Mouse (Mus musculus): Measurements from ENCODE around the gene Acsm5. TPM values are rescaled to one million over a fixed set of nuclear protein-coding genes. Genes with fewer than 3 reads are reported as not detected.

The Acsm5 gene
- polyA plus RNA-seq, 1 experiment from 2014 or later, result 0.32 TPM

DNA sequence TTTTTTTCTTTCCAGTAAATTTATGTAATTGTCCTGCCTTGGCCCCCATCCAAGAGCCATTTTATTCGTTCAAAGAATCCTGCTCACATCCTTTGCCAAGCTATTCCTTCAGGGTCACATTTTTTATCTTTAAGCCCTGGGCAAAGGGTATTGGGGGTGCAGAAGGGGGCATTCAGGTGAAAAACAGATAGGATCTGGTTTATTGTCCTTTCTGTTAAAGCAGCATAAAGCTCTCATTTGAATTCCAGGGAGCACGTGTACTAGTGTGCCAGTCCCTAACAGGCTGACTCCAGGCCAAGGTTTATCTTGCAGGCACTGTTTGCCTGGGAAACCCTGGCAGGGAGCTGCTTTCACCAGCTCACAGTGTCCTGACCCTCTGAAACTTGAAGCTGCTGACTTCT lies 6.6 kb downstream of the Acsm5 start:
- ATAC-seq (ENCODE audit: insufficient read depth), result no peak
- H3K27me3 ChIP-seq (ENCODE audit: insufficient read depth, low read length), result no peaks in the 10 kb centered on the region
- WGBS, result 20% methylated on average over 2 of the region's 2 CpGs
- H3K4me3 ChIP-seq (ENCODE audit: low read depth, low read length), result no peak overlapping the region
- DNase-seq, result no peak
- no peak for TF ChIP-seq CTCF (IDR thresholded peaks at IDR 0.05; ENCODE audit: low read depth)
- H3K4me1 ChIP-seq (ENCODE audit: insufficient read depth), result no peaks in the 10 kb centered on the region
- H3K9me3 ChIP-seq (ENCODE audit: low read depth, low read length), result no peaks in the 10 kb centered on the region
- H3K36me3 ChIP-seq (ENCODE audit: insufficient read depth), result no peaks in the 10 kb centered on the region
- no peak overlapping the region for H3K27ac ChIP-seq (ENCODE audit: low read depth)
- H3K9ac ChIP-seq, result no peak overlapping the region
- H3K4me2 ChIP-seq, result no peak overlapping the region

- Histone ChIP-seq H3K4me1 (ENCODE audit: insufficient read depth) (no peaks in the 10 kb centered on the region), H3K36me3 (ENCODE audit: insufficient read depth) (no peaks in the 10 kb centered on the region), H3K27me3 (ENCODE audit: insufficient read depth, low read length) (no peaks in the 10 kb centered on the region), H3K9me3 (ENCODE audit: low read depth, low read length) (no peaks in the 10 kb centered on the region), H3K4me2 (no peak overlapping the region), H3K4me3 (ENCODE audit: low read depth, low read length) (no peak overlapping the region), H3K27ac (ENCODE audit: low read depth) (no peak overlapping the region), H3K9ac (no peak overlapping the region)
- TF ChIP-seq CTCF (IDR thresholded peaks at IDR 0.05; ENCODE audit: low read depth), result no peak
- ATAC-seq (ENCODE audit: insufficient read depth) (no peak), DNase-seq (no peak)
- 70% methylated on average over 13 of the region's 13 CpGs for WGBS
Observed at GRCm38 (mm10) chr7:119526486-119526885, 7.2 kb downstream of the Acsm5 start.

DNA sequence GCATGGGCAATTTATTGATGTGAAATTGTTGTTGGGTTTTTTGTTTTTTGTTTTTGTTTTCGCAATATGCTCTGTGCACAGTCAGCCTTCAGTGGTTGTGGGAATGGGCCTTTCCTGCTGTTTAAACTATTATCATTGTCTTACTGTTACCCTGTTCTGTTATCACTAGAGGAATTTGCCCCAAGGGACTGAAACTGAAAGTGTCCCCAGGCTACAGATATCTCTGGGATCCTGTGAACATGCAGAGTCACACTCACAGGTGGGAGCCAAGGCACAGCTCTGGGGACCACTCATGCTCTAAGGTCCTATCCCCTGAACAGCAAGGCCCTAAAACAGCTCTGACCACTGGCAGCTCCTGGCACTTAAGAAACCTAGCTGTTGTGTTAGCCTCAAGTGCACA lies 7.9 kb downstream of the Acsm5 start:
- Histone ChIP-seq H3K9ac (no peak overlapping the region), H3K4me2 (no peak overlapping the region), H3K4me1 (ENCODE audit: insufficient read depth) (no peaks in the 10 kb centered on the region), H3K27me3 (ENCODE audit: insufficient read depth, low read length) (no peaks in the 10 kb centered on the region), H3K4me3 (ENCODE audit: low read depth, low read length) (no peak overlapping the region), H3K9me3 (ENCODE audit: low read depth, low read length) (no peaks in the 10 kb centered on the region), H3K36me3 (ENCODE audit: insufficient read depth) (no peaks in the 10 kb centered on the region), H3K27ac (ENCODE audit: low read depth) (no peak overlapping the region)
- no peak for ATAC-seq (ENCODE audit: insufficient read depth)
- TF ChIP-seq CTCF (IDR thresholded peaks at IDR 0.05; ENCODE audit: low read depth), result no peak
- DNase-seq, result no peak
- WGBS, result 71% methylated on average over 1 of the region's 1 CpGs

DNA sequence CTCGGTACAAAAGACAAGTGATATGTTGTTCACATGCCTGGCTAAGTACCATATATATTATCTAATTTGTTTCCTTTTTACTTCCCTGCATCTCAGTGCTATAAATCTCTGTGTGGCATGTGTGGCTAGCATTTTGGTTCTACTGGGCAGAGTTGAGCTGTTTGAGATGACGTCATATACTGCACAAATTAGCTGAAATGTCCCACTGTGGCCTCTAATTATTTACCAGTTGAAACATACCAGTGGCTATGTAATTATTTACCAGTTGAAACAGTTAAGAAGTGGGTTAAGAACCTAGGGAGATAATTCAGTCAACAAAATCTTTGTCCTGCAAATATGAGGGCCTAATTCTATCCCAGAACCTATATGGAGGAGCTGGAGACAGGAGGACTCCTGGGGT lies 8.3 kb downstream of the Acsm5 start:
- Histone ChIP-seq H3K36me3 (ENCODE audit: insufficient read depth) (no peaks in the 10 kb centered on the region), H3K27me3 (ENCODE audit: insufficient read depth, low read length) (no peaks in the 10 kb centered on the region), H3K9ac (no peak overlapping the region), H3K4me3 (ENCODE audit: low read depth, low read length) (no peak overlapping the region), H3K9me3 (ENCODE audit: low read depth, low read length) (no peaks in the 10 kb centered on the region), H3K27ac (ENCODE audit: low read depth) (no peak overlapping the region), H3K4me2 (no peak overlapping the region), H3K4me1 (ENCODE audit: insufficient read depth) (no peaks in the 10 kb centered on the region)
- no peak for TF ChIP-seq CTCF (IDR thresholded peaks at IDR 0.05; ENCODE audit: low read depth)
- DNase-seq (no peak), ATAC-seq (ENCODE audit: insufficient read depth) (no peak)
- 66% methylated on average over 2 of the region's 2 CpGs for WGBS

DNA sequence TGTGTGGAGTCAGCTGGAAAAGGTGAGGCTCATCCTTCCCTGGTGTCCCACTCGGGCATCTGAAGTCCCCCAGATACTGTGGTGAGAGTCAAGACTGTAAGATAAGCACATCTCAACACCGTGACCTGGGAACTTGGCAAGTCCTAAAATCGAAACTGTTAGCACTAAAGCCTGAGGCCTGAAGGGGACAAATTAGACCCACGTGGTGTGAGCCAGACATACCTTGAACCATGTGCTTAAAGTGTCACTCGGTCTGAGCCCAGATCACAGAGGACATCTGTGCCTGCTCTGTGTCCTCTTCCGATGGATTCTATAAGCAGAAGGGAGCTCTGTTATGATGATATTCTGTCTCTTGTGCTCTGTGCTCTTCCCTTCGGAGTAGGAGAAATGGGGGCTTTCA lies 9.4 kb downstream of the Acsm5 start:
- 69% methylated on average over 7 of the region's 7 CpGs for WGBS

GRCm38 (mm10) chr7:119532924-119533323 lies 13.7 kb downstream of the Acsm5 start:
- H3K9ac ChIP-seq, result no peak overlapping the region
- no peak for TF ChIP-seq CTCF (IDR thresholded peaks at IDR 0.05; ENCODE audit: low read depth)
- ATAC-seq (ENCODE audit: insufficient read depth) (no peak), DNase-seq (no peak)
- H3K27ac ChIP-seq (ENCODE audit: low read depth), result no peak overlapping the region
- no peaks in the 10 kb centered on the region for H3K27me3 ChIP-seq (ENCODE audit: insufficient read depth, low read length)
- H3K4me1 ChIP-seq (ENCODE audit: insufficient read depth), result no peaks in the 10 kb centered on the region
- H3K36me3 ChIP-seq (ENCODE audit: insufficient read depth), result no peaks in the 10 kb centered on the region
- H3K4me3 ChIP-seq (ENCODE audit: low read depth, low read length), result no peak overlapping the region
- 58% methylated on average over 1 of the region's 1 CpGs for WGBS
- H3K4me2 ChIP-seq, result no peak overlapping the region
- H3K9me3 ChIP-seq (ENCODE audit: low read depth, low read length), result no peaks in the 10 kb centered on the region

More for the DNA sequence above, 9.4 kb downstream of the Acsm5 start:
- Histone ChIP-seq H3K27me3 (ENCODE audit: insufficient read depth, low read length) (no peaks in the 10 kb centered on the region), H3K9me3 (ENCODE audit: low read depth, low read length) (no peaks in the 10 kb centered on the region), H3K4me2 (no peak overlapping the region), H3K4me1 (ENCODE audit: insufficient read depth) (no peaks in the 10 kb centered on the region), H3K4me3 (ENCODE audit: low read depth, low read length) (no peak overlapping the region), H3K9ac (no peak overlapping the region), H3K36me3 (ENCODE audit: insufficient read depth) (no peaks in the 10 kb centered on the region), H3K27ac (ENCODE audit: low read depth) (no peak overlapping the region)
- no peak for TF ChIP-seq CTCF (IDR thresholded peaks at IDR 0.05; ENCODE audit: low read depth)
- DNase-seq, result no peak
- ATAC-seq (ENCODE audit: insufficient read depth), result no peak

DNA sequence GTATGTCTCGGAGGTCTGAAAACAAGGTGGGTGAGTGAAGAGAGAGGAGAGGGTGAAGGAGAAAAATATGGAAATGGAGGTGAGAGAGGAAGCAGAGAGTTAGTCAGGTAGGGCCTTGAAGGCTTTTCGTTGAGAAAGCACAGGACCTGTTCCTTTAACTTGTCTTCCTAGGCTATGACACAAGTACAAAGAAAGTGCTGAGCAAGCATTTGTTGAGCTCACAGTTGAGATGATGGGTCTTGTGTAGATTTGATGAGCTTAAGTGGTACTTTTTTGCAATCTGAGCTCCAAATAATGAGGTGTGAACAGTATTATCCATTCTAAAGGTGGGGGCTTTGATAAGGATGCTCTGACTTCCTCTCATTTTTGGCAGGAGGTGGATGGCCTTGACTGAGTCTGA lies 15.1 kb downstream of the Acsm5 start:
- no peak overlapping the region for H3K27ac ChIP-seq (ENCODE audit: low read depth)
- no peaks in the 10 kb centered on the region for H3K4me1 ChIP-seq (ENCODE audit: insufficient read depth)
- WGBS, result 72% methylated on average over 2 of the region's 2 CpGs
- H3K9me3 ChIP-seq (ENCODE audit: low read depth, low read length), result no peaks in the 10 kb centered on the region
- H3K36me3 ChIP-seq (ENCODE audit: insufficient read depth), result no peaks in the 10 kb centered on the region
- H3K4me2 ChIP-seq, result no peak overlapping the region
- TF ChIP-seq CTCF (IDR thresholded peaks at IDR 0.05; ENCODE audit: low read depth), result no peak
- H3K4me3 ChIP-seq (ENCODE audit: low read depth, low read length), result no peak overlapping the region
- no peaks in the 10 kb centered on the region for H3K27me3 ChIP-seq (ENCODE audit: insufficient read depth, low read length)
- no peak overlapping the region for H3K9ac ChIP-seq
- ATAC-seq (ENCODE audit: insufficient read depth), result no peak
- no peak for DNase-seq

GRCm38 (mm10) chr7:119542445-119542844 lies 23.2 kb downstream of the Acsm5 start:
- H3K27ac ChIP-seq (ENCODE audit: low read depth), result no peak overlapping the region
- TF ChIP-seq CTCF (IDR thresholded peaks at IDR 0.05; ENCODE audit: low read depth), result no peak
- H3K9me3 ChIP-seq (ENCODE audit: low read depth, low read length), result no peaks in the 10 kb centered on the region
- H3K27me3 ChIP-seq (ENCODE audit: insufficient read depth, low read length), result no peaks in the 10 kb centered on the region
- no peak for DNase-seq
- ATAC-seq (ENCODE audit: insufficient read depth), result no peak
- H3K4me2 ChIP-seq, result no peak overlapping the region
- no peak overlapping the region for H3K4me3 ChIP-seq (ENCODE audit: low read depth, low read length)
- H3K9ac ChIP-seq, result no peak overlapping the region
- WGBS, result 68% methylated on average over 2 of the region's 2 CpGs
- no peaks in the 10 kb centered on the region for H3K36me3 ChIP-seq (ENCODE audit: insufficient read depth)
- no peaks in the 10 kb centered on the region for H3K4me1 ChIP-seq (ENCODE audit: insufficient read depth)
